Mouse (Mus musculus) left cerebral cortex, adult 18-20 months (tissue): ENCODE measurements around the gene Rps25. TPM values are rescaled to one million over a fixed set of nuclear protein-coding genes. Genes with fewer than 3 reads are reported as not detected.
"Not testable (repeated sequence)": the region's sequence is repeated elsewhere in the genome, so short reads cannot be mapped to it uniquely, and the experiment has no call there.

Experiments used
- DNase-seq, 2 experiments: peaks; one replicate each; pipeline ENCODE4 v3.0.0; 2021 to 2022; ENCODE audit warnings: low spot score in 2 of 2, mixed read lengths in 1 of 2
- total RNA-seq, 2 experiments: library from RNA; stranded (reverse); gene quantifications; 2 replicates each; pipeline ENCODE4 v1.2.3; 2021

Rps25 gene
- total RNA-seq, 2 experiments from 2014 or later = 755 to 756 TPM

GRCm38 (mm10) chr9:44399795-44400114 lies 7.2 kb upstream of the Rps25 start:
- DNase-seq = no peak

DNA sequence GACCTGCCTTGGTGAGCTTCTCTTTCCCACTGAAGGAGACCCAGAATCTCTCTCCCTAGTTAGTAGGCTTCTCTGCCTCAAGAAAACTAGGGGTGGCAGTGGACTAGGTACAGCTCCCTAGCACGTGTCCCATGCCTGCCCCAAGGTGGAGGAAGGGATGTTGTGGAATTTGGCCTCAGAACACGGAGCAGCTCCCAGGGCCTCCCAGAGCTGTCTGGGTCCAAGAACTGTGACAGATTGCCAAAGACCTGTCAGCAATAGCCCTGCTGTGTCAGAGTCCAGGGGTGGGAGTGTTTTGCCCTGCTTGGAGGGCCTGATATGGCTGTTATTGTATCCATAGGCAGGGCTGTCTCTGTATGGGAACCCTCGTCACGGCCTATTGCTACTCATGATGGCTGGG lies 5.9 kb upstream of the Rps25 start:
- no peak for DNase-seq

GRCm38 (mm10) chr9:44405011-44405410 lies 1.9 kb upstream of the Rps25 start:
- no peak for DNase-seq

- no peak for DNase-seq
These were observed 786 bp downstream of the Rps25 start for GRCm38 (mm10) chr9:44407752-44408097.

DNA sequence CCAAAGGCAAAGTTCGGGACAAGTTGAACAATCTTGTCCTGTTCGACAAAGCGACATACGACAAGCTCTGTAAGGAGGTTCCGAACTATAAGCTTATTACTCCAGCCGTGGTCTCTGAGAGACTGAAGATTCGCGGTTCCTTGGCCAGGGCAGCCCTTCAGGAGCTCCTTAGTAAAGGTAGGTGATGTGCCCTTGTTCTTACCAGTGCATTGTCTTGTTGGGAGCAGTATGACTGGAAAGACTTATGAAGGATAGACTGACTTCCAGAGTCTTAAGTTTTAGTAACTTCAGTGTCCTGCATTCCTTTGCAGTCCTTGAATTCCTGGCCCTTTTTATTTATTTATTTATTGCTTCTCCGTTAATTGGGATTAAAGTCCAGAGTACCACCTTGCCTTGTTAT lies 1.8 kb downstream of the Rps25 start:
- not testable (repeated sequence) for DNase-seq

GRCm38 (mm10) chr9:44410647-44411336 lies 3.9 kb downstream of the Rps25 start:
- DNase-seq = no peak

DNA sequence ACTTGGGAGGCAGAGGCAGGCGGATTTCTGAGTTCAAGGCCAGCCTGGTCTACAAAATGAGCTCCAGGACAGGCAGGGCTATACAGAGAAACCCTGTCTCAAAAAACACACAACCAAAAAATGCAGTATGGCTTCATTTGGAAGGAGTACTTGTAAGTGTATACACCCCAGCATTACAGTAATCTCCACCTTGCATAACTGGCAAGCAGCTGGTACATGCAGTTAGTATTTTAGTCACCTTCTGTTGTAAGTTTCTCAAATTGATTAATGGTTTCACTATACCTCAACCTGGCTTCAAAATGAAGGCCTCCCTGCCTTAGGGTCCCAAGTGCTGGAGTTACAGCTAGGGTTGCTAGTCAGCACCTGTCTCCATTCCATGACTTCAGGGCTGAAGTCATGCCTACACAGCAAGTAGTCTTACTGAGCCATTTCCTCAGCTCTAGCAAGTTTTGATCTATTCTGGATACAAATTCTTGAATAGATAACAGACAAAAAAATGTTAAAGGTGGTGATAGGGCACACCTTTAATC lies 4.7 kb downstream of the Rps25 start:
- DNase-seq = no peak

DNA sequence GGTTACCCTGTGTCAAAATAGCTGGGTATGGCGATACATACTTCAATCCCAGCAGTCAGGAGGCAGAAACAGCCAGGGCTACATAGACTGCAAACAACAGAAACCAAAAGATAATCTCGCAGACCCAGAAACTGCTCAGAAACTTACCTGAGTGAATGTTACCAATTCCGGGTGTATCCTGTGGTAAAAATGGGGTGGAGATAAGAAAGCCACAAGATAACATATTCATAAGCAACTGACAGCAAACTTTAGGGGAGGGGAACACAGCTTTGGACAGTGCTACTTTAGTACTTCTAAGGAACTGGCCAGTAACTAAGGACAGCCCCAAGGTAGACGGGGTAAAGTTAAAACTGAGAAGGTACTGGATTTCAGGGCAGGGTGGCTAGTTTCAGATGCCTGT lies 5.4 kb downstream of the Rps25 start:
- DNase-seq = no peak

- DNase-seq = no peak
These were observed 5.8 kb downstream of the Rps25 start for GRCm38 (mm10) chr9:44412781-44413180.

DNA sequence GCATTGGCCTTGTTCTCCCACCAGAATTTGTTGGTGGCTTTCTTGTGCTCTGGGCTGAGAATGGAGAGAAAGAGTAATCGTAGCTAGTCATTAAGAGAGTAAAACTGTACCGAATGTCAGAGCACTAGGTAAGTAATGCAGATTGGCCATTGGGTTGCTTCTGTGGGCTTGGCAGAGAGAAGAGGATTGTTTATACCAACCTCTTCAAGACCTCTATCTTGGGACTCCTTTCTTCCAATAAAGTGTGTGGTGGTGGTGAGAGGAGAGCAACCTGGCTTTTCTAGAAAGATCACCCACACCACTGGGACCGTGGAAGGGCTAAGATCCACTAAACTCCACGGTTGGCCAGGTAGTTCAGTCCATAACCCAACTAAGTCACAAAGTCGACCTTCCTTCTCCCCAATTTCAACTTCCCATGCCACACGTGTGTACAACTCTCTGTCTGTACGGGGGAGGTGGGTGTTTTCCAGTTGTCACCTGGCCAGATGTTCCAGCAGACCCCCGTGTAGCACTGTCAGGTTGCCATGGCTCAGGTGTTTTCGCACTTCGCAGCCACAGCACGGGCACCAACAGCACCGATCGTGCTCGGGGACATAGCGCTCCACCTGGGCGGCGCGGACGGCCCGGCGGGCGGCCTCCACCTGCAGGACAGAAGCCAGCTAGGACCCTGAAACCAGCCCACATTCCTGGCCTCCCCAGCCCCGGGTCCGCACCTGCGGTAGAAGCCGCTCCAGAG lies 10.4 kb downstream of the Rps25 start:
- DNase-seq = no peak

- peak; percentile 97 for DNase-seq
These were observed 11.0 kb downstream of the Rps25 start for GRCm38 (mm10) chr9:44417892-44418363.

DNA sequence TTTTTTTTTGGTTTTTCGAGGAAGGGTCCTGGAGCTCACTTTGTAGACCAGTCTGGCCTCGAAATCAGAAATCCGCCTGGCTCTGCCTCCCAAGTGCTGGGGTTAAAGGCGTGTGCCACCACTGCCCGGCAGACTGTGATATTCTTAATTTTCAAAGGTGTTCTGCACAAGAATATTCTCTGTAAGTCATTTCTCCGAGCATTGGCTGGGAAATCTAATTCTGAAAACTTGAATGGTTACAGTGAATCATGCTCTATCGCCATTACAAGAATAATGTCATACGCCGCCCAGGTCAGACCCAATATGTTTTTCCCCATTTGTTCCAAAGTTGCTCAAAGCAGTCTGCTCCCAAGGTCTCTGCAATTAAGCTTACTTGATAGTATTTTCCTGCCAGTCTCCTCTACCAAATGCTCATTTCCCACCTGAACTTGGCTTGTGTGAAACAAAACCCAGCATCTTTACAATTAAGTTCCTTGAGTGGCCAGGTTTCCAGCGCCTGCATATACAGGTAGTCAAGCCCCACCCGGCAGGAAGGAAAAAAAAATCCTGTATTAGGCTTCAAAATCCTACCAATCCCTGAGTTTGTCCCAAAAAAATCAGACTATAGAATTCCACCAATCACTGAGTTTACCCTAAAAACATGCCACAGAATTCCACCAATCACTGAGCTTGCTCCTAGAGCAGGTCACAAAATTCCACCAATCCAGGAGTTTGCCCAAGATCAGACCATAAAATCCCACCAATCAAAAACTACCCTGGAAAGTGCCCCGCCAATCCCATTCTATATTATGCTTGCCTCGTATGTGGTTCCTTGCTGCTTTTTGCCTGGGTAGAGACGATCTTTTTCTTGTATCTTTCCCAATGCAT lies 11.8 kb downstream of the Rps25 start, which contains the start of gene Ccdc84:
Gene Ccdc84, minus strand, starts transcription at position 51 of the 867 bp plus-strand sequence.
- no peak for DNase-seq

GRCm38 (mm10) chr9:44419730-44420129 lies 12.8 kb downstream of the Rps25 start:
- DNase-seq = not testable (repeated sequence)

DNA sequence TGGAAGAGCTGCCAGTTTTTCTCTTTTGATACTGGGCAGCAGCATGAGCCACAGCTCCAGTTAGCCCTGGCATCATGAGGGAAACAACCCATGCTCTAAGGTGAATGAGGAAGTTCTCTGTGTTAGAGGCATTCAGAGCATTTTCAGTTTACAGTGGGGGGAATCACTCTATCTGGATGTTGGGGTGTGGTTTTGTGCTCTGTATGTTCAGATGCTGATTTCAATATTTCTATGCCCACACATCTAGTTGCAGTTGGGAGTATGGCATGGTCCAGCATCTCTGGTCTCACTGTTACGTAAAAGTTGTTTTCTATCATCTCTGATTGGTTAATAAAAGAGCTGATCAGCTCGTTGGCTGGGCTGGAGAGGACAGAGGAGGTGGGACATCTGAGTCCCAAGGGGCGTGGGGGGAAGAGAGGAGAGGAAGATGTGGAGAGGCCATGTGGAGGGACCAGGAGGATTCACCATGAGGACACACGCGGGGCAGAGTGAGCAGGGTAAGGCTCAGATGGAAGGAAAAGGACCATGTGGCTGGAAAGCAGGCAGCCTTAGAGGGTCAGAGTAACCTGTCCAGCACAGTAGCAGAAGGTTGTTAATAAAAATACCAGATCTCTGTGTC lies 13.4 kb downstream of the Rps25 start:
- DNase-seq = no peak

- no peak for DNase-seq
These were observed 16.6 kb downstream of the Rps25 start for GRCm38 (mm10) chr9:44423576-44423975.

- DNase-seq = no peak
These were observed 25.7 kb downstream of the Rps25 start for GRCm38 (mm10) chr9:44432577-44433185.

DNA sequence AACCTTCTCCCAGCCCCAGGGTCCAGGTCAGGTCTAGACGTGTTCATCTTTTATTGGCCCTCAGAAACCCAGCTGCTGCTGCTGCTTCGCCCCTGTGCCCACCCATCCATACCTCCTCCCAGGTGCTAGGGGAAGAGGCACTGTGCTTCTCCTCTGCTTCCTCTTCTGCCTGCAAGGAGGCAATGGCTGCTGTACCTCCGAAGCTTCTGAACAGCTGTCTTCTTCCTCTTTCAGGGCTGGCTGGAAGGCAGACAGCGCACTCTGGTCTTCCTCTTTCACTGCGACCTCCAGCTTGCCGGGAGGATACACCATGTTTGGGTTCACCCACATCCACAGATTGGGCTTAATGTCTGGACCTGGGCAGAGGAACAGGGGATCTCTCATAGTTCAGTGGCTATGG lies 28.8 kb downstream of the Rps25 start:
- DNase-seq = no peak

DNA sequence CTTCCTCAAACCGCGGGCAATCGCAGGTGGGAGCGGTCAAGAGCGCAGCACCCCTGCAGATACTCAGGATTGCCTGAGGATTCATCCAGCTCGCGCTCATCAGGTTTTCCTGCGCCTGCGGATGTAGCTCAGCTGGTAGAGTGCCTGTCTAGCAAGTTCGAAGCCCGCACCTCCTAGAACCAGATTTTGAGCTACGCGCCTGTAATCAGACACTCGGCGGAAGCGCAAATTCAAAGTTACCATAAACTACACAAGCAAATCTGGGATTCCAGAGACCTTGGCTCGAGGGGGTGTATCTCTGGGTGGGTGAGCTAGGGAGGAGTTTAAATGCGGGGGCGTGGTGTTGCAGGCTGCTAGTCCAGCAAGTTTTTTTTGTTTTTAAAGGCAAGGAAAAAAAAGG lies 34.0 kb downstream of the Rps25 start, which contains the start of gene Foxr1:
Gene Foxr1, minus strand, starts transcription at position 176 of the 400 bp plus-strand sequence.
- no peak for DNase-seq

DNA sequence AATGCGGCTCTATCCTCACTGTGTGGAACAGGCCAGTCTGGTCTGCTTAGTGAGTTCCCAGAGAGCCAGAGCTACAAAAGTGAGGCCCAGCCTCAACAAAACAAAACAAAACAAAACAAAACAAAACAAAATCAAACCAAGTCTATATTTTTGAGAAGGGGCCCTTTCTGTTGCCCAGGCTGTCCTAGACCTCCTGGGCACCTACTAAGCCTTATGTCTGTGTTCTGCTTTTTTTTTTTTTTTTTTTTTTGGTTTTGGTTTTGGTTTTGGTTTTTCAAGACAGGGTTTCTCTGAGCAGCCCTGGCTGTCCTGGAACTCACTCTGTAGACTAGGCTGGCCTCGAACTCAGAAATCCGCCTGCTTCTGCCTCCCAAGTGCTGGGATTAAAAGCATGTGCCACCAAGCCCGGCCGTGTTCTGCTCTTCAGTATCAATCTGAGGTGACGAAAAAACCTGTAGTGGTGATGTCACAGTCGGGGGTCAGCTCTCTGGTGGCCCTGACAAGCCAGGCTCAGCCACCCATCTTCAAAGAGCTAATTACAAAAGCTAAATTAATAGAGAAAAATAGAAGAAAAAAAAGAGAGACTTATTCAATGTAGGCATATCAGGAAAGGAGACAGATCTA lies 37.6 kb downstream of the Rps25 start:
- not testable (repeated sequence) for DNase-seq

GRCm38 (mm10) chr9:44450387-44450786 lies 43.4 kb downstream of the Rps25 start:
- DNase-seq = no peak
